Mouse (Mus musculus): ENCODE results near the gene Slc2a10. TPM values are rescaled to one million over a fixed set of nuclear protein-coding genes. Genes with fewer than 3 reads are reported as not detected.

The Slc2a10 gene
- total RNA-seq, 2 experiments from 2014 or later: 2.1 to 2.3 TPM

- no peak for DNase-seq (ENCODE audit: low spot score in 2 of 2)
Measured at GRCm38 (mm10) chr2:165558916-165559315, 55.3 kb downstream of the Slc2a10 start.

- DNase-seq (ENCODE audit: low spot score in 2 of 2): no peak
Measured at GRCm38 (mm10) chr2:165559506-165560235, 56.1 kb downstream of the Slc2a10 start.

DNA sequence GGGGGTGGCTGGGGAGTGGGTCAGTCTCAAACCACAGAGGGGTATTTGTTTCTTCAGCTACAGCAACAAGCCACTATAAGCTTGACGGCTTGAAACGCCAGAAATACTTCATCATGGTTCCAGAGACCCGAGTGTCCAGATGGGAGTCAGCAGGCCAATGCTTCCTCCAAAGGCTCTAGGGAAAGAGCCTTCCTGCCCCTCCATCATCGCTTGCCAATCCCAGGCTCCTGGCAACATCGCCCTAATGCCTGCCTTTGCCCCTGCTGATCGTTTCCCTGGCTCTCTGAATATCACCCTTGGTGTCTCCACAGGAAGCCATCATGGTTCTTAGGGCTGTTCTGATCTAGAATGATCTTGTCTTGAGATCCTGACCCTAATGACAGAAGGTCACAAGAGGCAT lies 58.3 kb downstream of the Slc2a10 start:
- no peak for DNase-seq (ENCODE audit: low spot score in 2 of 2)

DNA sequence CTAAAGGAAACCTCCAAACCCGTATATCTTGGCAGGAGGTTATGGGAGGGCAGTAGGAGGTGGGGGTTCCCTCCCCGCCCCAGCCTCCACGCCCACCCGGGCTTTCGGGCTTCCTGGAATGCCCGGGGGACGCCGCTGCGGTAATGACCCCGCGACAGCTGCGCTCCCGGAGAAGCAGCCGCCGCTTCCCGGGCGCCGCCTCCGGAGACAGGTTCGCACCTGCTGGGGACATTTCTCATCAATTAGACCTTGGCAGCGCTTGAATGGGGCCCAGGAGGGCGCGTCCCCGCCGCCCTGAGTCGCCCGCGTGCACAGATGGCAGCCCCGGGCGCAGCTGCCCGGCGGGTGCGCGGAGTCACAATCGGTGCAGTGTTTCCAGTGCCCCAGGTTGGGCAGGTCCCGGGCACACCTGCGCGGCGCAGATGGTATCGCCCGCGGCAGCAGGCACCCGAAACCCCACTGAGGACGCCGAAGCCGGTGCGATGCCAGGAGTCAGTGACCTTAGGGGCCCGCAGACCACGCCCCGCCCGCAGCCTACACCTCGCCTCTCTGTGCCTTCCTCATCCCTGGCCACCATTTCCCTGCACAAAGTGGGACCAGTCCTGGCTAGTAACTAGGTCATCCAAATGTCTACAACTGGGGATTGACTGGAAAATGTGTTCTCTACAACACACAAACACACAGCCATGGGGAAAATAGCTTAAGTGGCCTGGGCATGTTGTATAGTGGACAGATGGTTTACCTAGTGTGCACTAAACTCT lies 59.9 kb downstream of the Slc2a10 start:
- no peak for DNase-seq (ENCODE audit: low spot score in 2 of 2)

GRCm38 (mm10) chr2:165564101-165564500 lies 60.5 kb downstream of the Slc2a10 start:
- no peak for DNase-seq (ENCODE audit: low spot score in 2 of 2)

GRCm38 (mm10) chr2:165564620-165565019 lies 61.0 kb downstream of the Slc2a10 start:
- no peak for DNase-seq (ENCODE audit: low spot score in 2 of 2)

DNA sequence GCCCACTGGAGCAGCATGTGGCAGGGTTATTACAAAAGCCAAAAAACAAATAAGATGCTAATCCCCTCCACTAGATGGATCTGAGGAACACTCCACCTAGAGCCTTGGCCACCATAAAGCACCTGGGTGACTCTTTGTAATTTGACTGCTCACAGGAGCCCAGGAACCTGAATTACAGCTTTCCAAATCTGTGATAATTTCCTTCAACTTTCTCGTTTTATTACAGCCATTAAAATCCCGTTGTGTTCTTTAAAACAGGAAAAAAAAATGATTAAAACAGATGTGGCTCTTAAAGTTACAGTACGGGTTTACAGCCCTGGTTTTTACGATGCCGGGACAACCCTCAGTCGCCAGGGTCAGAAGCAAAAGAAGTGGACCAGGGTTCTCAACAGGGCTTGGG lies 63.3 kb downstream of the Slc2a10 start:
- no peak for DNase-seq (ENCODE audit: low spot score in 2 of 2)

DNA sequence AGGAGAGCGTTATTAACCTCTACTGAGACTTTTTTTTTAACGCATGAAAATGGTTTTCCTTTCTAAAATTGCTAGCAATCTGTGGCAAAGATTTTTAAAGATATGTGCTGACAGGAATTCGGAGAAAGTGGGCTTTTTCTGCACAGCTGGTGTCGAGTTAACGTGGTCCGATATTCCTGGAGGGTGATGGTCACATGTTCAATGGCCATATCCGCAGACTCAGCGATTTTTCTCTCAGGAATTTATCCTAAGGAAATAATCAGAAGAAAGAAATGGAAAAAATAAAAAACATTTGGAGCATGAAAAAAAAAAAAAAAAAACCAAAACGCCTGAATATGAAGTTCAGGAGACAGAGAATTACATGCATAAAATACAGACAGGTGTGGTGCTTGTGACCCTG lies 64.2 kb downstream of the Slc2a10 start:
- no peak for DNase-seq (ENCODE audit: low spot score in 2 of 2)

- no peak for DNase-seq (ENCODE audit: low spot score in 2 of 2)
Measured at GRCm38 (mm10) chr2:165568911-165569310, 65.3 kb downstream of the Slc2a10 start.

Other genes with a start within 250 kb of the Slc2a10 start
- gene Slc35c2, start 215.9 kb upstream of the Slc2a10 start, total RNA-seq (2021): 10 to 100 TPM; 48.2 to 48.7 TPM
- gene Elmo2, start 177.3 kb upstream of the Slc2a10 start, total RNA-seq (2021): 10 to 100 TPM; 37.3 to 45.7 TPM
- gene Zfp663, start 135.1 kb upstream of the Slc2a10 start, total RNA-seq (2021): under 1 TPM in 1 of 2 experiments, not detected in 1; 0.34 TPM
- gene Zfp334, start 115.5 kb upstream of the Slc2a10 start, total RNA-seq (2021): 1 to 10 TPM; 8.9 to 9.1 TPM
- under 1 TPM; 0.08 to 0.45 TPM for gene Ocstamp, start 103.4 kb upstream of the Slc2a10 start, total RNA-seq (2021)
- 10 to 100 TPM; 10.3 to 17.0 TPM for gene Slc13a3, start 30.6 kb upstream of the Slc2a10 start, total RNA-seq (2021)
- gene Trp53rka, start 10.5 kb upstream of the Slc2a10 start, total RNA-seq (2021): 10 to 100 TPM; 18.1 to 19.1 TPM
- 1 to 10 TPM; 4.2 to 6.1 TPM for gene Eya2, start 91.2 kb downstream of the Slc2a10 start, total RNA-seq (2021)

Data from adrenal gland, postnatal 4 days (tissue).